Mouse (Mus musculus): ENCODE results near the gene Hydin. TPM values are rescaled to one million over a fixed set of nuclear protein-coding genes. Genes with fewer than 3 reads are reported as not detected.

Gene Hydin
- not detected for polyA plus RNA-seq (2014; fragmentation: Illumina TruSeq; extraction: RNeasy Lipid Tissue Mini Kit (QIAGEN cat#74804); ENCODE audit: low read depth, low replicate concordance)

GRCm38 (mm10) chr8:110266741-110267140 lies at the start of gene Hydin:
TSS of gene Hydin (plus strand) at chr8:110266977.

DNA sequence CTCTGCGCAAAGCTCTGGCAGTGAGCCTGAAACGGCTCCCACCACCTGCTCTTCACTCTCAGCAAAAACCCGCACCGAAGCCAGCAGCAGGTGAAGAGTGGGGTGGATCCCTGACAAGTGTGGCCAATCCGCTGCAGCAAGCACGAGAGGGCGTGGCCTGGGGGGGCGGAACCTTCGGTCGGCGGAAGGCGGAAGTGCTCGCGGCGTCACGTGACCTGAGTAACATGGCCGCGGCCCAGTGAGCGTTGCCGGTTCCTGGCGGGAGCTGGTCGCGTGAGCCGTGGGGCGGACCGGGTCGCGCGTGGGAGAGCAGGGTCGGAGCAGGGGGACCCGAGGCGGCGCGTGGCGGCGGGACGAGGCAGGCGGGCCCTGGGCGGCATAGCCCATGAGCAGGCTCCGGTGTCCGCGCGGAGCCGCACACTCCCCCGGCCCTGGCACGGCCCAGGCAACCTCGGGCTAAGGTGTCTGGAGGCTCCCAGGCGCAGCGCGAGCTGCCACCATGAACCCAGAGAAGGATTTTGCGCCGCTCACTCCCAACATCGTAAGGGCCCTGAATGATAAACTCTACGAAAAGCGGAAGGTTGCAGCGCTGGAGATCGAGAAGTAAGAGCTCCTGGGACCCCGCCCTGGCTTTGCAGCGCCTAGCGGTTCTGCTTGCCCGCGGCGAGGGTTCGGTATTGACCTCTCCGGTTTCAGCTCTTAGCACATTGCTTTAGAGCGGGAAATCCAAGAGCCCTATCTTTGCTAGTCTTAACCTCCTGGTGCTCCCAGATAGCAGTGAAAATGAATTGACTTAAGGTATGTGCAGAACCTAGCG lies 351.8 kb downstream of the Hydin start, which contains the start of gene Vac14:
Gene Vac14 (plus strand): TSS at position 195 of the 817 bp plus-strand sequence.

Other genes with a start within 250 kb of the Hydin start
- gene Chst4, start 227.2 kb upstream of the Hydin start, polyA plus RNA-seq (2014; fragmentation: Illumina TruSeq; extraction: RNeasy Lipid Tissue Mini Kit (QIAGEN cat#74804); ENCODE audit: low read depth, low replicate concordance), result 38.7 TPM
- 24.8 TPM for gene Zfp612, start 187.2 kb upstream of the Hydin start, polyA plus RNA-seq (2014; fragmentation: Illumina TruSeq; extraction: RNeasy Lipid Tissue Mini Kit (QIAGEN cat#74804); ENCODE audit: low read depth, low replicate concordance)
- not detected for gene Gm21964, start 165.8 kb upstream of the Hydin start, polyA plus RNA-seq (2014; fragmentation: Illumina TruSeq; extraction: RNeasy Lipid Tissue Mini Kit (QIAGEN cat#74804); ENCODE audit: low read depth, low replicate concordance)
- not detected for gene Gm17720, start 164.2 kb upstream of the Hydin start, polyA plus RNA-seq (2014; fragmentation: Illumina TruSeq; extraction: RNeasy Lipid Tissue Mini Kit (QIAGEN cat#74804); ENCODE audit: low read depth, low replicate concordance)
- 15.6 TPM for gene Calb2, start 98.8 kb upstream of the Hydin start, polyA plus RNA-seq (2014; fragmentation: Illumina TruSeq; extraction: RNeasy Lipid Tissue Mini Kit (QIAGEN cat#74804); ENCODE audit: low read depth, low replicate concordance)
- gene Cmtr2, start 51.3 kb upstream of the Hydin start, polyA plus RNA-seq (2014; fragmentation: Illumina TruSeq; extraction: RNeasy Lipid Tissue Mini Kit (QIAGEN cat#74804); ENCODE audit: low read depth, low replicate concordance), result 7.3 TPM

Measured in sigmoid colon, adult 10 weeks (tissue).